Mouse (Mus musculus): Measurements from ENCODE around the gene Dnajc14. TPM values are rescaled to one million over a fixed set of nuclear protein-coding genes. Genes with fewer than 3 reads are reported as not detected.

The Dnajc14 gene
- 10 to 100 TPM; 49.1 to 52.0 TPM for total RNA-seq (2021)

DNA sequence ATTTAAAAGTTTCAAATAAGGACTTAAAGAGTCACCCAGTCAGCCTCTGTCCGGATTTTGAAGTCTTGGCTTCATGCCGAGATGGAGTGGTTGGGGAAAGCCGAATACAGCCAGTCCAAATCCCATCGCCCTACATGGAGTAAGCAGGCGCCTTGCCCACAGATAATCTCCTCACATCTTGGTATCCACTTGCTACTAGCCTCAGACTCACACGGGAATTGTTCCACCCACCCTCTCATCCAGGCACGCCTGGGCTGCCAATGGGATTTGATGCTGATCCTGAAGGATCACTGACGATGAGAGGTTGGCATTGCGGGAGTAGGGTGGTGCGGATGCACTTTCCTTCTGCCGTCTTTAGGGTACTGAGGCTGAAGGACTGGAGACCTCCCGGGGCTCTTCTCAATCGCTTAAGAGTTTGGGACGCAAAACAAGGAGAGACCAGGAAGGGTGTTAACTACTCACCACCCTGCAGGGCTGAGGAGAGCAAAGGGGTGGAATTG, at the start of gene Dnajc14:
Dnajc14 (plus strand) TSS at position 292 of the 500 bp plus-strand sequence.
- intact Hi-C loops (cut with DNase I) = loop anchor here (1.0 to 2.0 kb wide), 2 partner anchors 25 to 56 kb away; no protein-coding TSS in a partner anchor
- peak; percentile 73 to 80 for DNase-seq

DNA sequence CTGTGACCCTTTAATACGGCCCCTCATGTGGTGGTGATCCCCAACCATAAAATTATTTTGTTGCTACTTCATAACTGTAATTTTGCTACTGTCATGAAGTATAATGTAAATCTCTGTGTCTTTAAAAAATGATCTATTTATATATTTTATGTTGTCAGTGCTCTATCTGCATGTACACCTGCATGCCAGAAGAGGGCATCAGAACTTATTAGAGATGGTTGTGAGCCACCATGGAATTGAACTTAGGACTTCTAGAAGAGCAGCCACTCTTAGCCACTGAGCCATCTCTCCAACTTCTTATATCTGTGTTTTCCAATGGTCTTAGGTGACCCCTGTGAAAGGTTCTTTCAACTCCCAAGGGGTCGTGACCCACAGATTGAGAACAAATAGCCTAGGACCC, 31.0 kb upstream of the Dnajc14 start:
- intact Hi-C loops (cut with DNase I) = no loop called here
- no peak for DNase-seq

DNA sequence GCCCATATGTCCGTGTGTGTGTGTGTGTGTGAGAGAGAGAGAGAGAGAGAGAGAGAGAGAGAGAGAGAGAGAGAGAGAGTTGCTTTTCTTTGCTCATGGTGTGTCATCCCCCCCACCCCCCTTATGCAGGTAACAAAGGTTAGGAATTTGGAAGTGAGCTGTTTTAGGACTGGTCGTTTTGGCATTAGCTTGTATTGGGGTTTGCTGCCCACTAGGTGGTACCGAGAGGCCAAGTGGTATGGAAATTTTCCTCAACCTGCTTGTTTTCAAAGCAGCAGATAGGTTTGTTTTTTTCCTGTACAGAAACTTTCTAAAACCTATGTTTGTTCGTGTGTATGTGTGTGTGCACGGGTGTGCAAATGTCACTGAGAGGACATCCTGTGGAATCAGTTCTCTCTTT, 30.2 kb upstream of the Dnajc14 start:
- DNase-seq = no peak
- intact Hi-C loops (cut with DNase I) = no loop called here

GRCm38 (mm10) chr10:128778441-128778840, 25.4 kb upstream of the Dnajc14 start:
- no peak for DNase-seq
- intact Hi-C loops (cut with DNase I) = loop anchor here (2.0 kb wide), 1 partner anchor 26 kb away; the partner anchor contains the start of genes Dnajc14 and Tmem198b

DNA sequence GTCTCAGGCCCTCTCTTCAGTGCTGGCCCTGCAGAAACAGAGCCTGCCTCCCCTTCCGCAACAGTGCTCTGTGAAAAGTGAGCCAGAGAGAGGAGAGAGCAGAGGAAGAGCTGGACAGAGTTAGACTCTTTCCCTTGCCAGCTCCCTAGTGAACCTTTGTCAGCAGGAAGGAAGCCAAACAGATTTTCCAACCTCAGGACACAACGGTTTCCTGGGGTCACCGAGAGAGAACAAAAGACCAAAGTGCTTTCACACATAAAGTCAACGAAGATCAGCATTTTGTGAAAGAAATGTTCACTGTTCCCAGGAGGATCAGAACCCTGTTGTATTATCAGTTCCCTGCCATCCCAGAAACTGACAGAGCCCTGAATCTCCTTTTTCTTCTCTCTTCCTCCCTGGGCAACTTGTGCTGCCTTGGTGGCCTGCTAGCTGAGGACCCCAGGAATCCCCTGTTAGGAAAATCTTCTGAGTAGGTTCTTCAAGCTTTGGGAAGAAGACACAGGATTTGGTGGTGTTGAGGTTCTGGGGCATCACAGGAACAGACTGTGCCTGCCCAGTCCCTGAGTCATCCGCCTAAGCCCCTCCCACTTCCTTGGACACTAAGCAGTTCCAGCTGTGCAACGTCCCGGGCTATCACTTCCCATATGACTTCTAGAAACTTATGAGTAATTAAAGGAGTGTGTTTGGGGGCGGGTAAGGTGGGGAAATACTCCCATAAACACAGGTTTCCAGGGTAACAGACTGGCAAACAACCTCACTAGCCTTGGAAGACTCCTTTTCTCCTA, 24.7 kb upstream of the Dnajc14 start:
- intact Hi-C loops (cut with DNase I) = loop anchor here (2.0 kb wide), 1 partner anchor 26 kb away; the partner anchor contains the start of genes Dnajc14 and Tmem198b
- peak; percentile 90 to 91 for DNase-seq

DNA sequence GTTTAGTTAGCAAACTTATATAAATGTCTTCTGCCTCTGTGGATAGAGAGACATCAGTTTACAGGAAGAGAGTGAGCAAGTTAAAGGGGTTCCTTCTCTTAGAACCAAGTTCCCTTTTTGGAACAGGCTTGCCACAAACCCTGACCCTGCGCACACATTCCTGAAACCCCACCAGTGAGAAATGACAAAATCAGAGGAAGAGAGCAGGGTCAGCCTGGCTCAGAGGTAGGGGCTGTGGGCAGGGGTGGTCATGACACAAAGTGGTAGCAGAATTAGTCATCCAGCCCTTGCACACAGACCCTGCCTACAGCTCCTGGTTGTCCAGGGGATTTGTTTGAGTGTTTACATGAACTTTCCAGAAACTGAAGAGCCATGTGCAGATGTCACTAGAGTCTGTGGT, 23.7 kb upstream of the Dnajc14 start:
- no peak for DNase-seq
- intact Hi-C loops (cut with DNase I) = no loop called here

DNA sequence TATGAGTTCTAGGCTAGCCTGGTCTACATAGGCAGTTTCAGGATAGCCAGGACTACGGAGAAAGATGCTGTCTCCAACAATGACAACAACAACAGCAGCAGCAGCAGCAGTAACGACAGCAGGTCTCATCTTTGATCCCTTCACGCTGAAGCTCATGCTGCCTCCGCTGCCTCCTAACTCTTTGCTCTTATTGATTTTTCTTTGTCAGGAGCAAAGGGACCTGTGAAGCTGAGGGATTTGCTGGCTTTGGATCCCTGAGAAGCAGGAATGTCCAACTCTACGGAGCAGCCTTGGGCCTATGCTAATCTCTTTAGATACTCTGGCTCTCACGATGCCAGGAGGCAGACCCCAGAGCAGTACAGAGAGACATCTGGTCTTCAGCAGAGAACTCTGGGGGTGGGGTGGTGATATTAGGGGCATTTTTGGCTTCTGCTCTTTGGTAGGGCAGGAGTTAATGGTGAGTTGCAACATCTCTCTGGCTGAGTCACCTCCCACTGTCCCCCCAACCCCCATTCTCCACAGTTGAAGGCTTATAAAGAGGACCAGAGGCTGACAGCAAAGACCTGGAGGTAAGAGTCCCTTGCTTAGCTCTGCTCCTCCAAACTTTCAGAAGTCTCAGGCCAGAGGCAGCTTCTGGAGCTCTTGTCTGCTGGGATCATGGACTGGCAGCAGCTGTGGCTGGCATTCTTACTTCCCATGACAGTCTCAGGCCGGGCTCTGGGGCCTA, 13.3 kb upstream of the Dnajc14 start, which contains the start of gene Mmp19:
Mmp19 (plus strand) TSS at position 513 of the 727 bp plus-strand sequence.
- peak; percentile 41 to 46 for DNase-seq
- intact Hi-C loops (cut with DNase I) = no loop called here

- DNase-seq = no peak
- intact Hi-C loops (cut with DNase I) = no loop called here
Measured at GRCm38 (mm10) chr10:128792041-128792440, 11.8 kb upstream of the Dnajc14 start.

DNA sequence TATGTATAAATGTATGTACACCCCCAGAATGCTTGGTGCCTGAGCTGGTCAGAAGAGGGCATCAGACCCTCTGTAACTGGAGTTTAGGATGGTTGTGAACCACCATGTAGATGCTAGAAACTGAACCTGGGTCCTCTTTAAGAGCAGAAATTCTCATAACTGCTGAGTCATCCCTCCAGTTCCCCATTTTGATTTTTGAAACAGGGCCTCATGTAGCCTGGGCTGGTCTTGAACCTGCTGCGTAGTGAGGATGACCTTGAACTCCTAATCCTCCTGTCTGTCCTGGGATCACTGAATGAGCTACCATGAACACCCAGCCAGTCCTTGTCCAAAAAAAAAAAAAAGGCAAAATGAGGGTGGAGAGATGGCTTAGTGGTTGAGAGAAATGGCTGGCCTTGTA, 10.6 kb upstream of the Dnajc14 start:
- DNase-seq = no peak
- intact Hi-C loops (cut with DNase I) = no loop called here

- intact Hi-C loops (cut with DNase I) = no loop called here
- no peak for DNase-seq
Measured at GRCm38 (mm10) chr10:128794391-128794790, 9.5 kb upstream of the Dnajc14 start.

DNA sequence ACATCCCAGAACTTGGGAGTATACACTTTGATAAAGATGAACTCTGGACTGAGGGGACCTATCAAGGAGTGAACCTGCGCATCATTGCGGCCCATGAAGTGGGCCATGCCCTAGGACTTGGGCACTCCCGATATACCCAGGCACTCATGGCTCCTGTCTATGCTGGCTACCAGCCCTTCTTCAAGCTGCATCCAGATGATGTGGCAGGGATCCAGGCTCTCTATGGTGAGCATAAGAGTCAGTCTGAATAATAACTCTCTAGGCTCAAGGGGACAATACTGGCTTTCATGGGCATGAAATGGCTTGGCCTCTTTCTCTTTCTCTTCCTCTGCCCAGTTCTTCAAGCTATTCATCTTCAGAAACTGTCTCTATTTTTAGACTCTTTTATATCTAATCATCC, 8.3 kb upstream of the Dnajc14 start:
- intact Hi-C loops (cut with DNase I) = no loop called here
- no peak for DNase-seq

DNA sequence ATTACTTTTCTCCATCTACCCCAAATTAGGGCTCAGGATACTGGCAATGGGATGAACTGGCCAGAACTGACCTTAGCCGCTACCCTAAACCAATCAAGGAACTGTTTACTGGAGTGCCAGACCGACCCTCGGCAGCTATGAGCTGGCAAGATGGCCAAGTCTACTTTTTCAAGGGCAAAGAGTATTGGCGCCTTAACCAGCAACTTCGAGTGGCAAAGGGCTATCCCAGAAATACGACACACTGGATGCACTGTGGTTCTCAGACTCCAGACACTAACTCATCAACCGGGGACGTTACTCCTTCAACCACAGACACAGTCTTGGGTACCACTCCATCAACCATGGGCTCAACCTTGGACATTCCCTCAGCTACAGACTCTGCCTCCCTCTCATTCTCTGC, 5.2 kb upstream of the Dnajc14 start:
- intact Hi-C loops (cut with DNase I) = no loop called here

DNA sequence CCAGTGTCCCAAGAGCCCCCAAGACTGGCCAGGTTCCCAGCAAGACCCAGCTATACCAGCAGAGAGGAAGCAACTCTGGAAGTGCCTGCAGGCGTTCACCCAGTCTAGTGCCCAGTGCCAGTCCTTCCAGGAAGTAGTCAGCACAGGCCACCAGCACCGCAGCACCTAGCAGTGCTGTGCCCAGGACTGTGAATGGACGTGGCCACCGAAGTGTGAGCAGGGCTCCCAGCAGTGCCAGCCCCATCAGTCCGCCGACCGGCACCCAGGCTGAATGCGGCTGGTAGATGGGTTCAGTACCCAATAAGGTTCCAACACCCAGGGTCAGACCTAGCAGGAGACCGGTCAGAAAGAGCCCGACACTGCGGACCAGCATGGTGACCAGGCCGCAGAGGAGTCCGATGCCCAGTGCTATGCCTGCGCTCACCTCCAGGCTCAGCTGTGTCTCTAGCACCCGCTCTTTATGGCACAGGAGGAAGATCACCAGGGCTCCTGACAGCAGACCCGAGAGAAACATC, 1.8 kb upstream of the Dnajc14 start:
- no peak for DNase-seq
- intact Hi-C loops (cut with DNase I) = no loop called here

More for the DNA sequence above, 5.2 kb upstream of the Dnajc14 start:
- no peak for DNase-seq

- no peak for DNase-seq
- intact Hi-C loops (cut with DNase I) = no loop called here
Measured at GRCm38 (mm10) chr10:128802956-128803355, 906 bp upstream of the Dnajc14 start.

GRCm38 (mm10) chr10:128803361-128803760, 501 bp upstream of the Dnajc14 start:
- intact Hi-C loops (cut with DNase I) = no loop called here
- no peak for DNase-seq

GRCm38 (mm10) chr10:128804271-128805091, 619 bp downstream of the Dnajc14 start, which contains the start of gene Tmem198b:
TSS of gene Tmem198b (minus strand) at chr10:128804370.
- intact Hi-C loops (cut with DNase I) = loop anchor here (1.0 to 2.0 kb wide), 2 partner anchors 26 to 56 kb away; no protein-coding TSS in a partner anchor
- DNase-seq = peak; percentile 82 to 83

- DNase-seq = peak; percentile 97 to 98
- intact Hi-C loops (cut with DNase I) = loop anchor here (2.0 kb wide), 1 partner anchor 27 kb away; no protein-coding TSS in a partner anchor
Measured at GRCm38 (mm10) chr10:128805092-128806000, 1.5 kb downstream of the Dnajc14 start.

DNA sequence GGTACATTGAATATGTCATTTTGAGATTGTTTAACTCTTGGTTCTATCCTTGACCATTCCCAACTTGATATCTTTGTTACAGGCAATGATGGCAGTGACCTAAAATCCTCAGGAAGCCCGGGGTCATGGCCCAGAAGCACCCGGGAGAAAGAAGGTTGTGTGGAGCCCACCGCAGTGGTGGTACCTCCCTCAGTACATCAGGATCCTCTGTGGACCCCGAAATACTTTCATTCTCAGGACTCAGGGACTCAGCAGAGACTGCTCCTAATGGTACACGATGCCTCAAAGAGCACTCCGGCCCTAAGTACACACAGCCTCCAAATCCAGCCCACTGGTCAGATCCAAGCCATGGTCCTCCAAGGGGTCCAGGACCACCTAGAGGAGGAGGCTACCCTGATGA, 2.2 kb downstream of the Dnajc14 start:
- DNase-seq = no peak
- intact Hi-C loops (cut with DNase I) = no loop called here

- DNase-seq = no peak
- intact Hi-C loops (cut with DNase I) = no loop called here
Measured at GRCm38 (mm10) chr10:128807018-128807417, 3.2 kb downstream of the Dnajc14 start.
